Mouse (Mus musculus) cerebellum, postnatal 14 days (tissue): ENCODE results near the gene Mob4.
A peak's percentile ranks its signal among the peaks of the same experiment; 100 is the strongest.

Experiments
- DNase-seq, 2 experiments: peaks; one replicate each; pipeline ENCODE4 v3.0.0; 2021; ENCODE audit warnings: mixed read lengths in 2 of 2

Mob4 gene

DNA sequence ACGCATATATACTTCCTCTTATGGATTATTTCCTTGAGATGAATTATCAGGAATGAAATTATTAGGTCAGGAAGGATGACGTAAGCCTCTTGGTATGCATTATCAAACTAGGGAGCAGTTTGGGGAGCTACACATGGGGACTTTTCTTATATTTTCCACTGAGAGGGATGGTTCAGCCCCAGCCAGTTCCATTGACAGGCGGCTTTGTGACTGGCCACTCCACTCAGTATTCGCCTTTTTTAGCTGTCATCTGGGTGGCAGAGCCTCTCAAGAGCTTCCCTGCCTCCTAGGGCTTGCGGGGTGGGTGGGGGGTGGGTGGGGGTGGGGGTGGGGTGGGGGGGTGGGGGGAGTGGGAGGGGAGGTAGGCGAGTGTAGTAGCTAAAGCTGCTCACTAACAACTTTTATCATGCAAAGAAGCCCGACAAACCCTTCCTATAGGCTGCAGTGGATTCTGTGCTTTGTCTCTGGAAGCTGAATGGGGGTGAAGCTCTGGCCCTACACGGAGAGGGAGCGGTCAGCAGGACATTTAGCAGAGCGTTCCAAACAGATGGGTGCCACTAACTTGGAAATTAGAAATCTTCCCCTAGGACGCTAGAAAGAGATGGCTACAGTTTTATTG, 55.7 kb downstream of the Mob4 start:
- no peak for DNase-seq

DNA sequence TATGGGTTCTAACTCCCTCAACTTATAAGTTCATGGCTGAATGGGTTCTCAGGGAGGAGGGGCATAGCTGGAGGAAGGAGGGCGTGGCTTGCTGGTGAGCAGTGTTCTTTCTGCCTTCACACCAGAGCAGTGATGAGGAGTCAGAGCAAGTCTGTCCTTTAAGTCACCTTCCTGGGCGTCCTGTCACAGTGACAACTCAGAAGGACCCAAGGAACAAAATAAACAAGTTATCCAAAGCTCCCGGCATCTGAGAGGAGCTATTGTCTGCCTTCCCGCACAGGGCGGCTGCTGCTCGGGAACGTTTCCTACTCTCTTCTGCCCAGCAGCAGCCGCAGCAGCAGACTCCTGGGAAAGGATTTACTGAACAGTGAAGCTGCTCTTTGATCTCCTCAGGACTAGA, 61.0 kb downstream of the Mob4 start:
- DNase-seq: no peak

DNA sequence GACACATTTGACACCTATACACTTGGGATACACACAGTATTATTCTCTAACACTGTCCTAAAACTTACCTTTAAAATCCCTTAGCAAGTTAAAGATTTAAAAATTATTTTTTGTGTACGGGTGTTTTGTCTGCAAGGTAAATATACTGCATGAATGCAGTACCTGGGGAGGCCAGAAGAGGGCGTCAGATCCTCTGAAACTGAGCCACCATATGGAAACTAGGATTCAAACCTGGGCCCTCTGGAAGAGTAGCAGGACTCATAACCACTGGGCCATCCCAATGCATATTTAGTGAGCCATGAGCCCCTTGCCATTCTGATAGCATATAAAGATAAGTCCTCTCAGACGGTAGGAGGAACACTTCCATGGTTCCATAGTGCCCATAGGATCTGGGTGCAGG, 61.8 kb downstream of the Mob4 start:
- DNase-seq: peak in 1 of 2 experiments; percentile 41

GRCm38 (mm10) chr1:55193316-55193715, 62.3 kb downstream of the Mob4 start:
- DNase-seq: peak in 1 of 2 experiments; percentile 38

DNA sequence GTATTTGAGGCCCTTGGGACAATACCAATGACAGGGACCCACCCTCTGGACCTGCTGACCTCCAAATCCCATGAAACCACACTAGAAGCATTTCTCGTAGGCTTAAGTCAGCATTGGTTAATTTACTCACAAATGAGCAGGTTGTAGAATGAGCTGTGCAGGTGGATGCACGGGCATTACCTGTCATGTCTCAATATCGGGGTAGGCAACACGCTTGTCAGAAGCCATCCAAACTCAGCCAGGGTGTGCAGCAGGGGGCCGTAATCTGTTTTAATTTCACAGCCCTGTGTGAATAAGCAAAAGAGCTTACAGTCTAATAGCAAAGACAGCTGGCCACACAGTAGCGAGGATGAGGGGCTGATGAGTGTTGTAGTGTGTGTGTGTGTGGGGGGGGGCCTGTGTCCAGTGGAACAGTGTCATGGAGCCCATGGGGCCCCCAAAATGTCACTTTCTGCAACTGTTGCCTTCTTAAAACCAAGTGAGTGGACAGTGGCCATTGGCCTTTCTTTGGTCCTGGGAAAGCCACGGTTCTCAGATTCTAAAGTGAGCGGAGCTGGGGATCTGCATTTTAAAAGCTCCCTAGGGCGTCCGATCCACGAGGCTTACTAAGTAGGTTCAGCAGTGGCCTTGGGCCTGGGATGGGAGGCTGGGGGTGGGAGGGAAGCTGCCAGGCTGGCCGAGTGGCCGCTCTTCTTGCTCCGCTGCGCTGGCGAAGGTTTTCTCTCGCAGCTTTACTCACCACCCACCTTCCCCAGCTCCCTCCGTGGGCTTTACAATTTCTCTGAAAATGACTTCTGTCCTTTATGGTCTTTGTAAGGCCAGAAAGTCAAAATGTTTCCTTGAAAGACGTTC, 63.3 kb downstream of the Mob4 start:
- no peak for DNase-seq

GRCm38 (mm10) chr1:55195021-55195420, 64.0 kb downstream of the Mob4 start:
- no peak for DNase-seq

- DNase-seq: no peak
Observed at GRCm38 (mm10) chr1:55196327-55197003, 65.4 kb downstream of the Mob4 start.

- no peak for DNase-seq
Observed at GRCm38 (mm10) chr1:55198719-55199118, 67.7 kb downstream of the Mob4 start.

DNA sequence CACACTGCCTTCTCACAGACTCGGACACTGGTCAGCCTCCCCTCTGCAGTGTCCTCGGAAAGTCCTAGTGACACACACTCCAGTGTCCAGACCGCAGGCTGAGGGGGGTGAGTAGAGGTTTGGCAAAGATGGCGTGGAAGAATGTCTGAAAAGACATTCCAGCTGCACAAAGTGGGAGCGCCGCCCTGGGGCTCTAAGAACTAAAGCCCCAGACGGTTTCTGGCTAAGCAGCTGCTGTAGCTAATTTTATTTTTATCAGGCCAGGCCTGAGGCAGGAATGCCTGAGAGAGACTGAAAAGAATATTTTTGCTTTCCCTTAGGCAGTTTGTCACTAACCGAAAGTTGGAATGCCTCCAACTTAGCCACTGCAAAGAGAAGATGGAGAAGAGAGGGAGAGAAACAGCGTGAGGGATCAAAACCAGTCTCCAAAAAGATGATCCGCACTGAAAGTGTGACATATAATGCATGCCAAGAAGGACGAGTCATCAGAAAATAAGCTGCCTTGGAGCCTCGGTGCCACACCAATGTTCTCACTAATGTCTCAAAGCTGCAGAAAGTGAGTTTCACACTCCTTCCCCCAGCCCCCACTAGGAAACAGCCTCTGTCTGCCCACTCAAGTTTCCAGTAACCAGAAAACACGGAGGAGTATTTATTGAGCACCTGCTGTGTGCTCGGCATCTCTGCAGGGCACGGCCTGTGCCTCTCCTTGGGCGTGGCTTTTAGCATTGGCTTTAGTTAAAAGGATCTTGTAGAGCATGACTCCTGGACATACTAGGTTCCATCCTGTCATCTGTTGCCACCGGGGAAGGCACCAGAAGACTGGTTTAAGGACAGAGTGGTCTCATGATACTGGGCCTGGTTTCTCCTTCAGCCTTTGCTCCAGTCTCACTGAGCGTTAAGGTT, 71.1 kb downstream of the Mob4 start:
- DNase-seq: no peak
